Mouse (Mus musculus): Measurements from ENCODE around the gene Agmo. TPM values are rescaled to one million over a fixed set of nuclear protein-coding genes. Genes with fewer than 3 reads are reported as not detected.

Agmo gene
- total RNA-seq, 2 experiments from 2014 or later = 1.6 to 2.5 TPM

GRCm38 (mm10) chr12:37582777-37583176, 341.3 kb downstream of the Agmo start:
- intact Hi-C loops (cut with DNase I; ENCODE audit: low total_unique reads) = no loop called here
- no peak for DNase-seq

GRCm38 (mm10) chr12:37592853-37593252, 351.4 kb downstream of the Agmo start:
- no peak for DNase-seq
- intact Hi-C loops (cut with DNase I; ENCODE audit: low total_unique reads) = no loop called here

DNA sequence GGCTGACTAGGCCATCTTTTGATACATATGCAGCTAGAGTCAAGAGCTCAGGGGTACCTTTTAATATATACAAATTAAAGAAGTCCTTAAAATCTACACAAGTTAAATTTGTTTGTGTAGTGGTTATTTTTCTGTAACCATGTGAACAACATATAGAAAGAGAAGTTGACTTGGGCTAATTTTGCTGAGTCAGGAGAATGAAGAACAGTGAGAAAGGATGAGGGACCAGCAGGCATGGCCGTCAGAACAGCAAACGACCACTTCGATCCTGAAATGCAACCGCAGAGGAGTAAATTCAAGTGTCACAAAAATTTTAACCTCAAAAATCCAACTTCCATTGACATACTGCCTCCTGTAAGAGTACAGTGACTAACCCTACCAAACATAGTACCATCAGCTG, 371.4 kb downstream of the Agmo start:
- DNase-seq = no peak
- intact Hi-C loops (cut with DNase I; ENCODE audit: low total_unique reads) = no loop called here

GRCm38 (mm10) chr12:37614769-37615168, 373.3 kb downstream of the Agmo start:
- intact Hi-C loops (cut with DNase I; ENCODE audit: low total_unique reads) = no loop called here
- no peak for DNase-seq

GRCm38 (mm10) chr12:37624078-37624477, 382.6 kb downstream of the Agmo start:
- intact Hi-C loops (cut with DNase I; ENCODE audit: low total_unique reads) = no loop called here
- no peak for DNase-seq

Other genes starting within 250 kb of the Agmo start
- 10 to 100 TPM; 21.3 to 29.0 TPM for gene Meox2, start 133.1 kb upstream of the Agmo start, total RNA-seq (2021)